Mouse (Mus musculus) thymus, adult 2 months (tissue): ENCODE measurements around the gene Atp8a2.

Experiments
- CTCF ChIP-seq: fragments of 200-500 bp; IDR thresholded peaks from 2 replicates; pipeline ENCODE4 v1.5.1; 2012; ENCODE audit warnings: mild to moderate bottlenecking, control low read depth, low read length, moderate library complexity, borderline replicate concordance; ENCODE audit not compliant: control insufficient read depth, poor library complexity, insufficient read depth; ENCODE audit errors: extremely low read depth
- POLR2A ChIP-seq: fragments of 200-500 bp; IDR thresholded peaks from 2 replicates; pipeline ENCODE4 v1.6.1; 2012; ENCODE audit warnings: mild to moderate bottlenecking, low read length, control low read depth, moderate library complexity; ENCODE audit not compliant: control insufficient read depth, poor library complexity, insufficient read depth; ENCODE audit errors: extremely low read depth

DNA sequence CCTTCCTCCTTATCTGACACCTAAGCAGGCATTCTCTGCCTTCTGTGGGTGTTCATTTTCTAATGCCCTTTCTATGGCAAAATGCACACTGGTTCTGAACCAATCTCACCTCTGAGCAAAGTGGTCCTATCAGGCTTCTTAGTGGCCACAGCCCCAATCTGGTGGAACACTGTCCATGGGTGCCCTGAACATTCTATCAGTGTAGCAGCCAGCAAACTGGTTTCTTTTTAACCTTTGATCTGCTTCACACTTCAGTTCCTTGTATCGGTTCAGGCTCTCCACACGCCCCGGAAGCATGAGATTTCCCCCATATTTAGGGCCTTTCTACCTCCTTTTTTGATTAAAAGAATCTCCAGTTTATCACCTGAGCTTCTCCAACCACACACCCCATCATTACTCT is 18.0 kb upstream of the Atp8a2 start:
- no peak for TF ChIP-seq CTCF
- TF ChIP-seq POLR2A, result no peak
